Mouse (Mus musculus) hindbrain, postnatal 0 days (tissue): ENCODE measurements around the gene Frrs1. TPM values are rescaled to one million over a fixed set of nuclear protein-coding genes. Genes with fewer than 3 reads are reported as not detected.
"Not testable (repeated sequence)": the region's sequence is repeated elsewhere in the genome, so short reads cannot be mapped to it uniquely, and the experiment has no call there.

Source experiments
- ATAC-seq: fragments of 200-750 bp; cut with Nextera tagmentation; 2 replicates; pipeline ENCODE4 v1.8.0; 2017; ENCODE audit warnings: mild to moderate bottlenecking, moderate TSS enrichment, moderate library complexity
- DNase-seq: peaks from one replicate; pipeline ENCODE4 v3.0.0-alpha.2; 2015; ENCODE audit warnings: low spot score
- H3K27ac ChIP-seq: fragments of 300-500 bp; sonication (generic); 2 replicates; pipeline ENCODE4 v1.5.1; 2014; ENCODE audit warnings: mild to moderate bottlenecking
- H3K27me3 ChIP-seq: fragments of 300-500 bp; sonication (generic); 2 replicates; pipeline ENCODE4 v1.6.1; 2014; ENCODE audit warnings: low read length, mixed read lengths; ENCODE audit not compliant: insufficient read depth
- H3K36me3 ChIP-seq: fragments of 300-500 bp; sonication (generic); 2 replicates; pipeline ENCODE4 v1.6.1; 2014; ENCODE audit warnings: low read length, mixed read lengths; ENCODE audit not compliant: insufficient read depth
- H3K4me1 ChIP-seq: fragments of 300-500 bp; sonication (generic); 2 replicates; pipeline ENCODE4 v1.6.1; 2014; ENCODE audit warnings: antibody characterized with exemption, low read length, mixed read lengths; ENCODE audit not compliant: insufficient read depth
- H3K4me2 ChIP-seq: fragments of 300-500 bp; sonication (generic); 2 replicates; pipeline ENCODE4 v1.6.1; 2014; ENCODE audit warnings: low read depth, mild to moderate bottlenecking, low read length, moderate library complexity, mixed read lengths
- H3K4me3 ChIP-seq: fragments of 300-500 bp; sonication (generic); 2 replicates; pipeline ENCODE4 v1.5.1; 2014; ENCODE audit warnings: low read length
- H3K9ac ChIP-seq: fragments of 300-500 bp; sonication (generic); replicated peaks from 2 replicates; pipeline ENCODE4 v1.6.1; 2014; ENCODE audit warnings: mild to moderate bottlenecking, low read length, moderate library complexity, mixed read lengths
- H3K9me3 ChIP-seq: fragments of 300-500 bp; sonication (generic); 2 replicates; pipeline ENCODE4 v1.6.1; 2016; ENCODE audit warnings: low read length, mixed read lengths
- CTCF ChIP-seq: IDR thresholded peaks from 2 replicates; pipeline ENCODE4 v1.5.1; 2016; ENCODE audit warnings: antibody characterized with exemption, control low read depth, low read depth
- WGBS: fragments of 180-500 bp; shearing (Covaris S2); extraction: QIAGEN DNeasy Blood & Tissue Kit; methylation state at CpG from one replicate; pipeline ENCODE4 v1.1.7; 2014; 5-methylcytosine and 5-hydroxymethylcytosine counted together
- polyA plus RNA-seq: library from polyadenylated mRNA; unstranded; fragments of >200 nt; fragmentation: Nextera tagmentation; extraction: Ambion mirVana; gene quantifications from 2 replicates; pipeline ENCODE4 v1.2.1, GENCODE M21; 2015
- total RNA-seq: library from RNA; depleted of rRNA; stranded (reverse); fragments of >200 nt; gene quantifications from 2 replicates; pipeline ENCODE4 v1.2.3, GENCODE M21; 2014; rRNA removed

The Frrs1 gene
- total RNA-seq (3.3 and 4.1 TPM in 2 replicates), polyA plus RNA-seq (5.0 and 6.0 TPM in 2 replicates)

GRCm38 (mm10) chr3:116858941-116859685 is at the start of gene Frrs1:
Gene Frrs1 (plus strand): TSS chr3:116859464.
- Histone ChIP-seq H3K27ac (no peak within 1 kb of the TSS), H3K4me1 (no peaks in the 10 kb centered on the region), H3K27me3 (no peaks in the 10 kb centered on the region), H3K4me2 (no peak within 1 kb of the TSS), H3K9ac (no peak within 1 kb of the TSS), H3K9me3 (no peaks in the 10 kb centered on the region), H3K4me3 (no peak within 1 kb of the TSS), H3K36me3 (no peaks in the 10 kb centered on the region)
- no peak for TF ChIP-seq CTCF
- 91% methylated on average over 9 of the region's 9 CpGs for WGBS
- ATAC-seq (no peak), DNase-seq (no peak)

GRCm38 (mm10) chr3:116810351-116810750 is 48.9 kb upstream of the Frrs1 start:
- H3K9me3 ChIP-seq, H3K36me3 ChIP-seq, H3K9ac ChIP-seq, DNase-seq, H3K27me3 ChIP-seq, ATAC-seq, H3K27ac ChIP-seq, H3K4me1 ChIP-seq, H3K4me2 ChIP-seq, H3K4me3 ChIP-seq: not testable (repeated sequence)
- WGBS = 84% methylated on average over 6 of the region's 6 CpGs

DNA sequence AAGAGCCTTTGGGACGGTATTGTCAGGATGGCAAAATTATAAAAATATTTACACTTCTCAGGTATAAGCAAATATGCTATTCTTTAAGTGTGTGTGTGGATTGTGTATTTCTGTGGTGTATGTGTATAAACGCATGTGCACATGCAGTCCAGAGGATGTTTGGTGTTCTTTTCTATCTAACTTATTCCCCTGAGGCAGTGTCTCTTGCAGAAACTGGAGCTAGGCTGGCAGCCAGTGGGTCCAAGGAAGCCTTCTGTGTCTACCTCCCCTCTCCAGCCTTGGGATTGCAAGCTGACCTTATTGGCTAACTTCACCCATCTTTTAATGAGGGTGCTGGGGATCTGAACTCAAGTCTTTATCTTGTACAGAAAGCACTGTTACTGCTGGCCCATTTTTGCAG is 46.3 kb upstream of the Frrs1 start:
- Histone ChIP-seq H3K9me3 (no peaks in the 10 kb centered on the region), H3K27ac (no peak overlapping the region), H3K27me3 (no peaks in the 10 kb centered on the region), H3K9ac (no peak overlapping the region), H3K4me1 (peaks cover 4% of the 10 kb centered on the region; the same call in 1 of the 2 replicates), H3K4me2 (no peak overlapping the region), H3K4me3 (no peak overlapping the region), H3K36me3 (no peaks in the 10 kb centered on the region)
- TF ChIP-seq CTCF = no peak
- no peak for ATAC-seq
- DNase-seq = no peak
- 91% methylated on average over 2 of the region's 2 CpGs for WGBS

- no peak for TF ChIP-seq CTCF
- H3K4me1 ChIP-seq = no peaks in the 10 kb centered on the region
- ATAC-seq (no peak), DNase-seq (no peak)
- H3K9ac ChIP-seq = no peak overlapping the region
- H3K27me3 ChIP-seq = no peaks in the 10 kb centered on the region
- no peaks in the 10 kb centered on the region for H3K36me3 ChIP-seq
- no peak overlapping the region for H3K4me2 ChIP-seq
- 66% methylated on average over 6 of the region's 6 CpGs for WGBS
- H3K9me3 ChIP-seq = no peaks in the 10 kb centered on the region
- H3K4me3 ChIP-seq = no peak overlapping the region
- no peak overlapping the region for H3K27ac ChIP-seq
Observed at GRCm38 (mm10) chr3:116815305-116815797, 43.9 kb upstream of the Frrs1 start.

DNA sequence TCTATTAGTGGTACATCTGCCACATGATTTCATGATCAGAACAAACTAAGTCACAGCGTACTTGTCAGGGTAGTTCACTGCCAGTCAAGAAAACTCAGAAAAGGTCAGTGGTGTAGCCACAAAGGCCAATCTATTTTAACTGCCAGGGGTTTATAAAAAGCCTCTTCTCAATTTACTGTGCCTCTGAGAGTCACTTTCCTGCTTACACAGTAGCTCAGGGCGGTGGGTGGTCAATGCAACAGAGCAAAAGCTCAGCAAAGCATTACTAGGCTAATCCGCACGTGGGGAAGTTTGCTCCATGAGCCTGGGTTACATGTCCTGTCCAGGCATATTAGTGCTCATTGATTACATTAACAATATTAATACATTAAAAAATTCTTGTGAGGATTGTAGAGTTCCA is 43.3 kb upstream of the Frrs1 start:
- WGBS = 71% methylated on average over 4 of the region's 4 CpGs
- Histone ChIP-seq H3K27ac (no peak overlapping the region), H3K36me3 (no peaks in the 10 kb centered on the region), H3K9ac (no peak overlapping the region), H3K4me2 (no peak overlapping the region), H3K27me3 (no peaks in the 10 kb centered on the region), H3K4me1 (no peaks in the 10 kb centered on the region), H3K4me3 (no peak overlapping the region), H3K9me3 (no peaks in the 10 kb centered on the region)
- ATAC-seq (no peak), DNase-seq (no peak)
- no peak for TF ChIP-seq CTCF

- H3K27ac ChIP-seq = no peak overlapping the region
- no peaks in the 10 kb centered on the region for H3K4me1 ChIP-seq
- no peak overlapping the region for H3K4me2 ChIP-seq
- H3K27me3 ChIP-seq = no peaks in the 10 kb centered on the region
- no peaks in the 10 kb centered on the region for H3K36me3 ChIP-seq
- no peak for TF ChIP-seq CTCF
- WGBS = 88% methylated on average over 3 of the region's 3 CpGs
- DNase-seq = no peak
- no peak for ATAC-seq
- H3K9ac ChIP-seq = no peak overlapping the region
- H3K4me3 ChIP-seq = no peak overlapping the region
- H3K9me3 ChIP-seq = no peaks in the 10 kb centered on the region
Observed at GRCm38 (mm10) chr3:116816674-116817215, 42.5 kb upstream of the Frrs1 start.

- H3K4me2 ChIP-seq = no peak overlapping the region
- WGBS = 92% methylated on average over 7 of the region's 7 CpGs
- no peaks in the 10 kb centered on the region for H3K36me3 ChIP-seq
- H3K27me3 ChIP-seq = no peaks in the 10 kb centered on the region
- H3K4me1 ChIP-seq = no peaks in the 10 kb centered on the region
- DNase-seq = no peak
- no peak overlapping the region for H3K4me3 ChIP-seq
- no peak overlapping the region for H3K9ac ChIP-seq
- no peak overlapping the region for H3K27ac ChIP-seq
- H3K9me3 ChIP-seq = no peaks in the 10 kb centered on the region
- TF ChIP-seq CTCF = no peak
- no peak for ATAC-seq
Observed at GRCm38 (mm10) chr3:116817231-116817630, 42.0 kb upstream of the Frrs1 start.
